Mouse (Mus musculus) intestine, embryonic 16.5 days (tissue): ENCODE results near the gene Tmem95. TPM values are rescaled to one million over a fixed set of nuclear protein-coding genes. Genes with fewer than 3 reads are reported as not detected.
A peak's percentile ranks its signal among the peaks of the same experiment; 100 is the strongest.
"Not testable (repeated sequence)": the region's sequence is repeated elsewhere in the genome, so short reads cannot be mapped to it uniquely, and the experiment has no call there.

Experiments used
- ATAC-seq: fragments of 200-750 bp; cut with Nextera tagmentation; 2 replicates; pipeline ENCODE4 v1.8.0; 2017; ENCODE audit warnings: moderate TSS enrichment, moderate library complexity
- H3K27ac ChIP-seq: fragments of 300-500 bp; sonication (generic); 2 replicates; pipeline ENCODE4 v1.5.1; 2014; ENCODE audit warnings: mild to moderate bottlenecking, low read length
- H3K27me3 ChIP-seq: fragments of 300-500 bp; sonication (generic); replicated peaks from 2 replicates; pipeline ENCODE4 v1.6.1; 2014; ENCODE audit warnings: low read length, control low read depth, mixed read lengths; ENCODE audit not compliant: control insufficient read depth, insufficient read depth
- H3K36me3 ChIP-seq: fragments of 300-500 bp; sonication (generic); 2 replicates; pipeline ENCODE4 v1.6.1; 2014; ENCODE audit warnings: low read length, control low read depth; ENCODE audit not compliant: control insufficient read depth, insufficient read depth
- H3K4me1 ChIP-seq: fragments of 300-500 bp; sonication (generic); 2 replicates; pipeline ENCODE4 v1.6.1; 2014; ENCODE audit warnings: low read length, control low read depth, mixed read lengths; ENCODE audit not compliant: control insufficient read depth, insufficient read depth
- H3K4me2 ChIP-seq: fragments of 300-500 bp; sonication (generic); 2 replicates; pipeline ENCODE4 v1.6.1; 2014; ENCODE audit warnings: low read depth, low read length, control low read depth
- H3K4me3 ChIP-seq: fragments of 300-500 bp; sonication (generic); 2 replicates; pipeline ENCODE4 v1.5.1; 2014; ENCODE audit warnings: mild to moderate bottlenecking, low read length
- H3K9ac ChIP-seq: fragments of 300-500 bp; sonication (generic); 2 replicates; pipeline ENCODE4 v1.6.1; 2014; ENCODE audit warnings: low read depth, low read length
- H3K9me3 ChIP-seq: fragments of 300-500 bp; sonication (generic); 2 replicates; pipeline ENCODE4 v1.6.1; 2016; ENCODE audit warnings: low read length, control low read depth; ENCODE audit not compliant: control insufficient read depth
- WGBS: fragments of 180-500 bp; shearing (Covaris S2); extraction: QIAGEN DNeasy Blood & Tissue Kit; methylation state at CpG from one replicate; pipeline ENCODE4 v1.1.7; 2014; 5-methylcytosine and 5-hydroxymethylcytosine counted together
- polyA plus RNA-seq: library from polyadenylated mRNA; unstranded; fragments of >200 nt; fragmentation: Nextera tagmentation; extraction: Ambion mirVana; gene quantifications from 2 replicates; pipeline ENCODE4 v1.2.1, GENCODE M21; 2015

Gene Tmem95
- polyA plus RNA-seq, 1 experiment from 2014 or later = not detected

DNA sequence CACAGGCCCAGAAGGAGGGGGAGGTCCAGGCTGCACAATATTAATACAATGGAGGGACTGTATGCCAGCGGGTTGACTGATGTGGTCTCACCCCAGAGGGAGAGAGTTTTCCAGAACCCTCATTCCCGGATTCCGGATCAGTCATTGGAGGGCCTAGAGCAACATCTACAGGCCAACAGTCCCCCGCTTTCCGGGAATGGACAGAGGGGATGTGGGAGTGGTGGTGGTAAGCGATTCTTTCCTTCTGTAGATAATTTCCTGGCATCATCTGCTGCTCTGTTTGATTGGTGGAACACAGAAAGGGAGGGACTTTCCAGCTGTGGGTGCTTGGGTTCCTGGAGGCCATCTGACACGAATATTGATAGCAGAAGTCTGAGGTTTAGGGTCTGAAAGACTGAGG is 1.6 kb downstream of the Tmem95 start:
- no peak for ATAC-seq
- Histone ChIP-seq H3K27ac (peak overlapping the region; percentile 26; the same call in 1 of the 2 replicates), H3K9ac (peak overlapping the region; percentile 14; the same call in 1 of the 2 replicates), H3K36me3 (no peaks in the 10 kb centered on the region), H3K4me1 (peaks cover 33% of the 10 kb centered on the region), H3K9me3 (no peaks in the 10 kb centered on the region), H3K4me2 (no peak overlapping the region), H3K27me3 (no peaks in the 10 kb centered on the region), H3K4me3 (no peak overlapping the region)
- 48% methylated on average over 7 of the region's 7 CpGs for WGBS

DNA sequence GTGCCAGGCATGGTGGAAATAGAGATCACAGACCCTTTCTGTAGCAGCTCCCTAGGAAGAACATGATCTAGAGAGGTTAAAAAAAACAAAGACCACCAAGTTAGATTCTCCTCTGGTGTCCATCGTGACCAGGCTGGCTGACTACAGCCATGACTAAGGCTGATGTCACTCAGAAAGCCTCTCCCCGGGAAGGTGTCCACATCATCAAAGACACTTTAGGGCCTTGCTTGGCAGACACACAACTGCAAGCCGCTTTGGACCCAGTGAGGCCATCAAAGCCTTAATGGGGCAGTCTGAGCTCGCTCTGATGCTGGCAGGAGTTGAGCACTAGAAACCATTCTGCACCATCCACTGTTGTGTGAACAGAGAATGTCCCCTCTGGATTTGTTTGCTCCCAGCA is 5.4 kb downstream of the Tmem95 start:
- Histone ChIP-seq H3K9me3 (no peaks in the 10 kb centered on the region), H3K27me3 (no peaks in the 10 kb centered on the region), H3K27ac (no peak overlapping the region), H3K4me2 (no peak overlapping the region), H3K36me3 (no peaks in the 10 kb centered on the region), H3K9ac (no peak overlapping the region), H3K4me1 (peaks cover 13% of the 10 kb centered on the region), H3K4me3 (no peak overlapping the region)
- 73% methylated on average over 4 of the region's 4 CpGs for WGBS
- no peak for ATAC-seq

DNA sequence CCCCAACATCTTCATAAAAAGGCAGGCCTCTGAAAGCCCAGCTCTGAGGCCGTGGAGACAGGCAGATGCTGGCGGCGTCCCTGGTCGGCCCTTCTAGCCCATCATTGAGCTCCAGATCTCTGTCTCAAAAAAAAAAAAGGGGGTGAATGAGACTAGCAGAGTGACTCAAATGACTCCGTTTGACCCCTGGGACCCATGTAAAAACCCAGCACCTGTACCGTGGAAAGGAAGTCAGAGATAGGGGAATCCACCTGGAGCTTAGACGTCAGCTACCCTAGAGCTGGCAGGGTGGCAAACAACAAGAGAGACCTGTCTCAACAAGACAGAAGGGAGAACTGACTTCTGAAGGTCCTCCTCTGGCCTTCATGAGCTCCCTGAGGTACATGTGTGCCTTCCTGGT is 6.0 kb downstream of the Tmem95 start:
- Histone ChIP-seq H3K27ac (no peak overlapping the region), H3K4me3 (no peak overlapping the region), H3K4me1 (peaks cover 9% of the 10 kb centered on the region), H3K27me3 (no peaks in the 10 kb centered on the region), H3K4me2 (no peak overlapping the region), H3K36me3 (no peaks in the 10 kb centered on the region), H3K9me3 (no peaks in the 10 kb centered on the region), H3K9ac (no peak overlapping the region)
- ATAC-seq = no peak
- 86% methylated on average over 7 of the region's 7 CpGs for WGBS

DNA sequence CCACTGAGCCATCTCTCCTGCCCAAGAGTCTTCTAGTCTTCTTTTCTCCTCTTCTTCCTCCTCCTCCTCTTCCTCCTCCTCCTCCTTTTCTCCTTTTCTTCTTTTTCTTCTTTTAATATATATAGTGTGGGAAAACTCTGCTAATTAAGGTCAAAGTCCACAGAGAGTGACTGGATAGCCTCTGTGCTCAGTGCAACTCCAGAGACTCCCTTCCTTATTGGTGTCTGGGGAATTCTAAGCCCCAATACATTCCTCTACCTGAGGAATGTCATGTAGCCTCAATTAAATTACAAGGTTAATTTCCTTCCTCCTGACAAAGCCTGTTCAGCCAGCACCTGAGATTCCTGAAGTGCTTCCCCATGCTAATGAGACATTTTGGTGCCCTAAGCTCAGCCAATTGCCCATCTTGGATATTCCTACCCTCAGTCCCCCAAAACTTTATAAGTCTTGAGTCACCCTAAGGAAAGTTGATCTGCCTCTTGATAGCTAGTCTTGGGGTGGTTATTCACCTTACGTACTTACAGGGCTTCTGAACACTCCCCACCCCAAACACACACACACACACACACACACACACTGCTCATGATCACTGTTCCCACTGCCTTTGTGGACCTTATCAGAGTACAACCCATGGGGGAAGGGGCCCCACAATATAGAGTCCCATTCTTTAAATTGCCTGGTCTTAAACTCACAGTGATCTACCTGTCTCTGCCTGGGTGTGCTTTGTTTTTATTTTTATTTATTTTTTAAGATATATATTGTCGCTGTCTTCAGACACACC is 7.3 kb downstream of the Tmem95 start:
- 79% methylated on average over 2 of the region's 2 CpGs for WGBS
- peak; percentile 86 for ATAC-seq
- H3K4me3 ChIP-seq = no peak overlapping the region
- no peak overlapping the region for H3K27ac ChIP-seq
- H3K4me1 ChIP-seq = no peaks in the 10 kb centered on the region
- H3K9me3 ChIP-seq = no peaks in the 10 kb centered on the region
- no peaks in the 10 kb centered on the region for H3K27me3 ChIP-seq
- H3K9ac ChIP-seq = no peak overlapping the region
- no peaks in the 10 kb centered on the region for H3K36me3 ChIP-seq
- H3K4me2 ChIP-seq = no peak overlapping the region

DNA sequence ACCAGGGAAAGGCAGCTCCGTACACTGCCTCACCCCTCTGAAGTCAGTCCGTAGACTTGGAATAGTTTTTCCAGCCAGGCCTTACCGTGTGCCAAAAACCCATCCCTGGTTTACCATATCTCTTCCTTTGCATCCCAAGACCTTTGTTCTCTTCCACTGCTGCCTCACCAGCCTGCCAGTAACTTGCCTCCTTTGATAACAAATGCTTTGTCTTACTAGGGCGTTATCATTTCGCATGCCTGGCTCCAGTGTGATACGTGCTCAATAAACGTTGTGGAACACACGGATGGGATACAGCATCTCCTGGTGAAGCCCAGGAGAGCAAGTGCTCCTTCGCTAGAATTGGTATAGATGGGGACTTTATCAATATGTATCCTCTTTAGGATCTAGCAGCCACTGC is 10.5 kb downstream of the Tmem95 start:
- no peaks in the 10 kb centered on the region for H3K4me1 ChIP-seq
- ATAC-seq = no peak
- WGBS = 60% methylated on average over 9 of the region's 9 CpGs
- no peak overlapping the region for H3K9ac ChIP-seq
- H3K4me3 ChIP-seq = no peak overlapping the region
- H3K27me3 ChIP-seq = no peaks in the 10 kb centered on the region
- no peaks in the 10 kb centered on the region for H3K36me3 ChIP-seq
- H3K27ac ChIP-seq = no peak overlapping the region
- H3K4me2 ChIP-seq = no peak overlapping the region
- H3K9me3 ChIP-seq = no peaks in the 10 kb centered on the region

DNA sequence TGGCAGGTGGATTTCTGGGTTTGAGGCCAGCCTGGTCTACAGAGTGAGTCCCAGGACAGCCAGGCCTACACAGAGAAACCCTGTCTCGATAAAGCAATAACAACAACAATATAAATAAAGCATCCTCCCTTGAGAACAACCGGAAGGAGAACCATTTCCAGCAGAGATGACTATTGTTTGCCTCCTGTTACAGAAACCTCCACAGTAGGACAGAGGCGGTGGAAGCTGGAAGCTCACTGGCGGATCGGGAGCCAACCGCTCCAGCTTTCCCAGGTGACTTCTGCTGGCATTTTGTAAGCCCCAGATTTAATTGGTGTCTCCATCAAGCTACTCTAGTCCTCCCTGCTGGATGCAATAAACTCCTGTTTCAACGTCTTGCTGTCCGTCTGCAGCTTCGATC is 12.3 kb downstream of the Tmem95 start:
- no peak overlapping the region for H3K4me3 ChIP-seq
- H3K27me3 ChIP-seq = no peaks in the 10 kb centered on the region
- no peak overlapping the region for H3K27ac ChIP-seq
- H3K4me2 ChIP-seq = no peak overlapping the region
- H3K4me1 ChIP-seq = no peaks in the 10 kb centered on the region
- no peak overlapping the region for H3K9ac ChIP-seq
- no peak for ATAC-seq
- whole genome bisulfite sequencing = 80% methylated on average over 9 of the region's 9 CpGs
- H3K36me3 ChIP-seq = no peaks in the 10 kb centered on the region
- H3K9me3 ChIP-seq = no peaks in the 10 kb centered on the region

DNA sequence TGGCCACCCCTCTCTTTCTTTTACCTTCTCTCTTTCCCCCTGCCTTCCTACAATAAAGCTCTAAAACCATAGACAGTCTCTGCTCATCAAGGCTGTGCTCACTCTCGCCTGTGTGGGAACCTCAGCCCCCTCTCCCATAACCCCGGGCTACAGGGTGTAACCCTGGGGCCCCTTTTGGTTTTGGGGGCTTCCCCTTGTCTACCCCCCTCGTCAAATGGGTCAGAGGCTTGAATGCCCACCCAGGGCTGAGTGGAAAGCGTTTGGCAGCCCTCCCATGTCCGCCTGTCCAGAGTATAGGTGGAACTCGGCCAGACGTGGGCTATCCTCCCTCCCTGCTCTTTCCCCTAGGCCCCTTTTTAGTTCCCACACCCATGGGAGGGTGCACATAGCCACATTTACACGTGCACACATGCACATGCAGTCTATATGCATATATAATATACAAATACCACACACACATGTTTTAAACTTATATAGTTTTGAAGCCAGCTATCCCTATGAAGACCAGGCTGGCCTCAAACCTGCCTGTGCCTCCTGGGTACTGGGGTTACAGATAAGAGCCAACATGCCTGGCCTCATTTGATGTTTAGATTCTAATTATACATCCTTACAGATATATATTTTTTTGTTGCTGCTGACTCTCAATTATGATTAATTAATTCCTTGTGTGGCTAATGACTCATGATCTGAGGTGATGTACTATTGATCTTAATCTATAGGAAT is 13.5 kb downstream of the Tmem95 start:
- WGBS = 57% methylated on average over 8 of the region's 8 CpGs
- Histone ChIP-seq H3K4me2 (no peak overlapping the region), H3K4me3 (no peak overlapping the region), H3K27me3 (no peaks in the 10 kb centered on the region), H3K9me3 (no peaks in the 10 kb centered on the region), H3K27ac (no peak overlapping the region), H3K36me3 (no peaks in the 10 kb centered on the region), H3K9ac (no peak overlapping the region), H3K4me1 (no peaks in the 10 kb centered on the region)
- no peak for ATAC-seq

DNA sequence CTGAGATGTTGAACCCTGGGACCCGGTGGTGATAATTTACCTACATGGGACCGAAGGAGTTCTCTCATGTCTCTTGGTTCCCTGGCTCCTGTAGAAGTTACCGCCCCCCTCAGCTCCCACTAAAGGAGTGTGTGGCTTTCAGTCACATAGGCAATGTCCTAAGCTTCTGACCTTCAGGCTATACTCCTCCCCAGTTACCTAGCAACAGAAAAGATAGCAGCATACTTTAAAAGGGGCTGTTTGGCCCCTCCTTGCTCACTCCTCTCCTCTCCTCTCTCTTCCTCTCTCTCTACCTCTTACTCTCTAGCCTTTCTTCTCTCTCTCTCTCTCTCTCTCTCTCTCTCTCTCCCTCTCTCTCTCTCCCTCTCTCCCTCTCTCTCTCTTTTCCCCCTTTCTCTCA is 14.1 kb downstream of the Tmem95 start:
- H3K27me3 ChIP-seq, H3K9me3 ChIP-seq, H3K4me2 ChIP-seq, H3K36me3 ChIP-seq, ATAC-seq, H3K4me3 ChIP-seq, H3K9ac ChIP-seq, H3K27ac ChIP-seq, H3K4me1 ChIP-seq: not testable (repeated sequence)
- WGBS = 56% methylated on average over 3 of the region's 3 CpGs

DNA sequence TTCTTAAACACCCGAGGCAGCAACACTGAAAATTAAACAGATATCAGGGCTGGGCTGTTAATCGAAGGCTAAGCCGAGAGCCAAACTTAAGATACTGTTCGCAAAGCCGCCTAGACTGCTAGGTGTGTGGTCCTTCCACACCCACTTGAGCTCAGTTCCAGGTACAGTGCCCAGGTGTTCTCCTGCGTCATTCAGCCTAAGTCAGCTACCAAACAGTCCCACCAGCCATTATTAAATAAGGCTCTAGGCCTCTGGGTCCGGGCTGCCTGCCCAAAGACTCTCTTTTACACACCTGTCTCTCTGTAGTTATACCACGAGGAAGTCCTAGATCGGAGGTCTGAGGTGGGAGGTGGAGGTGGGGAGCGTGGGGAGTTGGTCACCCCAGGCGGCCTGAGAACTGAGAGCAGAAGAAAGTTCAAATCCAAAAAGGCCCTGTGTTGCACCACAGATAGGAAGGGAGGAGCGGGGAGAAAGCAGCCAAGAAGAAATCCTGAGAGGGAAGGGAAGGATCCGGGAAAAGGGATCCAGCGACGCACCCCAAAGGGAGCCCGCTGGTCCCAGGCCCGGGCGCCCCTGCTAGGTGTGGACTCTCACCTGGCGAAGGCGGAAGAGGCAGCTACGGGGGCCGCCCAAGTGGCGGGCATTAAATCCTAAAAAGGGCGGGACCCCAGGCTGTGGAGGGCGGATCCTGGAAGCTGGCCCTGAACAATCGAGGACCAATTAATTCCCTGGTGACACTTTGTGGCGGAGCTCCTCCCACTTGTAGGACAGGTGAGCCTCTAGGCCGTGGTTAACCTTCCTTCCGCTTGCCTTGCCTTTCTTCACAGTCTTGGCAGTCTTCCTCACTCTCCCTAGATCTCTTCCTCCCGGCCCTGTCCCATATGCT is 19.5 kb downstream of the Tmem95 start, which contains the start of gene Tnk1:
Gene Tnk1 (minus strand): TSS at position 618 of the 886 bp plus-strand sequence.
- Histone ChIP-seq H3K36me3 (no peaks in the 10 kb centered on the region), H3K9me3 (no peaks in the 10 kb centered on the region), H3K4me2 (peak within 1 kb of the TSS; percentile 28), H3K4me1 (peaks cover 5% of the 10 kb centered on the region; the same call in 1 of the 2 replicates), H3K4me3 (peak within 1 kb of the TSS; percentile 51), H3K9ac (peak within 1 kb of the TSS; percentile 74), H3K27me3 (no peaks in the 10 kb centered on the region), H3K27ac (peak within 1 kb of the TSS; percentile 82)
- WGBS = 18% methylated on average over 30 of the region's 30 CpGs
- ATAC-seq = peak; percentile 95
